Mouse (Mus musculus): ENCODE data around the gene Inpp5d. TPM values are rescaled to one million over a fixed set of nuclear protein-coding genes. Genes with fewer than 3 reads are reported as not detected.

The Inpp5d gene
- total RNA-seq (2021): 10 to 100 TPM; 14.9 to 15.3 TPM
- long read RNA-seq, experiment 1, full-length matches to known transcripts: 3 of 10 reads
- long read RNA-seq, experiment 1, partial matches to known transcripts: 5 of 10 reads
- long read RNA-seq, experiment 1, other reads (novel, unspliced or antisense): 2 of 10 reads
- long read RNA-seq, experiment 2: 0 reads

- no peak for DNase-seq (ENCODE audit: low spot score in 2 of 2)
Observed at GRCm38 (mm10) chr1:87620211-87620668, at the start of gene Inpp5d. Gene Inpp5d, plus strand, starts transcription at chr1:87620312.

DNA sequence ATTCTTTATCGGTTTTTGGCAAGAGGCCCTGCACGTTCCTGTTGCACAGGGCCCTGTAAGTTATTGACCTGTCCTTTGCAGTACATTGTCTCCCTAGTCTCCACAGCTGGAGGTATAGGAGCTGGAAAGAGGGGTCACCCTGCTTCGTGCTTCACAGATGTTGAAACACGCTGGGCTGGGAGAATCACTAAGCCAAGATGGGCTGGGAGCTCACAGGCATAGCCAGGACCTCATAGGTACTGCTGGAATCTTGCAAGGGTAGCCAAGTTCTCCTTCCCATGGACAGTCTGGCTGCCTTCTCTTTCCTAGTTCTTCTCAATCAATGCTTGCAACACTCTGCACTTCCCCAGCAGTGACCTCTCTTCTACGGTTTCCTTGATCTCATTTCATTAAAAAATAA, 46.9 kb upstream of the Inpp5d start:
- no peak for DNase-seq (ENCODE audit: low spot score in 2 of 2)

DNA sequence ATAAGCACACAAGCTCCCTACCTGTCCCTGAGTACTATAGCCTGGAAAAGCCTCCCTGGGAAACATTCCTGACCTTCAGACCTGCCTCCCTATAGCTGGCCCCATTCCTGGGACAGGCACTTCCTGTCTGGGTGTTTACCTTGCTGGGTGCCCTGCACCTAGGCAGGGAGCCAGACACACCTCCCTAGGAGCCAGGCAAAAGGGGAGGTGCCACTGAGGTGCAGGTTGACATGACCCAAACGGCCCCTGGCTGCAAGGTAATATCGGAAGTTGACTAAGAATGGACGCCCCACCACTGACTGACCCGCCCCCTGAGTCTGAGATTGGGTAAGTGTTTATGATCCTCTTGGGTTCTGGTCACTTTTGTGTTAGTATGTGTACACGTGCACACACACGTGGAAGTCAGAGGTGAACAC, 46.3 kb upstream of the Inpp5d start, which contains the start of gene Ngef:
Gene Ngef, minus strand, starts transcription at position 71 of the 416 bp plus-strand sequence.
- DNase-seq (ENCODE audit: low spot score in 2 of 2): no peak

- DNase-seq (ENCODE audit: low spot score in 2 of 2): no peak
Observed at GRCm38 (mm10) chr1:87574353-87574752, 45.8 kb upstream of the Inpp5d start.

- DNase-seq (ENCODE audit: low spot score in 2 of 2): peak in 1 of 2 experiments; percentile 35
Observed at GRCm38 (mm10) chr1:87574785-87575184, 45.3 kb upstream of the Inpp5d start.

GRCm38 (mm10) chr1:87578965-87579364, 41.1 kb upstream of the Inpp5d start:
- DNase-seq (ENCODE audit: low spot score in 2 of 2): no peak

- DNase-seq (ENCODE audit: low spot score in 2 of 2): no peak
Observed at GRCm38 (mm10) chr1:87580824-87581223, 39.3 kb upstream of the Inpp5d start.

DNA sequence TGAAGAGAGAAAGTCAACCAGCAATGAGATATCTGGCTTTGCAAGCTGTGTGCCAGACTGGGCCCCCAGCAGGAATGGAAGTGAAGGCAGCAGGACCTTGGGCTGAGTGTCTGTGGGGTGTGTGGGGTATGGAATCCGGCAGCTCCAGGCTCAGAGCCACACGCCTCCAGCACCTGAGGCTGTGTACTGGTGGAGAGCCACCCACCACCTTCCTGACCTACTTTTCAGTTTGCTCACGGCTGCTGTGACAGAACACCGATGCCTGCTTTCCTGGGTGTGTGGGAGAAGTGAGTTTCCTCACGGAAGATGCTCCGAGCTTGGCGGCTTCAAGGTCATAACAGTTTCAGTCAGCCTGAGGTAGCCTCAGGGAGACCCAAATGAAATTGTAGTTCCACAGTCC, 30.9 kb upstream of the Inpp5d start:
- peak; percentile 66 to 79 for DNase-seq (ENCODE audit: low spot score in 2 of 2)

- no peak for DNase-seq (ENCODE audit: low spot score in 2 of 2)
Observed at GRCm38 (mm10) chr1:87589980-87590379, 30.1 kb upstream of the Inpp5d start.

GRCm38 (mm10) chr1:87594261-87594660, 25.9 kb upstream of the Inpp5d start:
- peak; percentile 51 to 71 for DNase-seq (ENCODE audit: low spot score in 2 of 2)

DNA sequence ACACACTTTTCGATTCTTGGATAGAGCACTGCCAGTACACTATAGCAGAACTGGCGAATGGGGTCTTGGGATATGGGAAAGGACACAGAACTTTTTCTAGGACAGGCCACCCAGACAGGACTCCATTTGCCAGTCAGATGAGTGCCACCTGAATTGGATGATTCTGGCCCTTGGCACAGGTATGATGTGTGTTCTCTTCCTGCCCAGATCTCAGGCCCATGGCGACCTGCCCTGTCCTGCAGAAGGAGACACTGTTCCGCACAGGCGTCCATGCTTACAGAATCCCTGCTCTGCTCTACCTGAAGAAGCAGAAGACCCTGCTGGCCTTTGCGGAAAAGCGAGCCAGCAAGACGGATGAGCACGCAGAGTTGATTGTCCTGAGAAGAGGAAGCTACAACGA, 25.4 kb upstream of the Inpp5d start:
- DNase-seq (ENCODE audit: low spot score in 2 of 2): no peak

GRCm38 (mm10) chr1:87600533-87600932, 19.6 kb upstream of the Inpp5d start:
- DNase-seq (ENCODE audit: low spot score in 2 of 2): no peak

- no peak for DNase-seq (ENCODE audit: low spot score in 2 of 2)
Observed at GRCm38 (mm10) chr1:87601801-87602200, 18.3 kb upstream of the Inpp5d start.

- peak; percentile 59 to 68 for DNase-seq (ENCODE audit: low spot score in 2 of 2)
Observed at GRCm38 (mm10) chr1:87603389-87603788, 16.7 kb upstream of the Inpp5d start.

DNA sequence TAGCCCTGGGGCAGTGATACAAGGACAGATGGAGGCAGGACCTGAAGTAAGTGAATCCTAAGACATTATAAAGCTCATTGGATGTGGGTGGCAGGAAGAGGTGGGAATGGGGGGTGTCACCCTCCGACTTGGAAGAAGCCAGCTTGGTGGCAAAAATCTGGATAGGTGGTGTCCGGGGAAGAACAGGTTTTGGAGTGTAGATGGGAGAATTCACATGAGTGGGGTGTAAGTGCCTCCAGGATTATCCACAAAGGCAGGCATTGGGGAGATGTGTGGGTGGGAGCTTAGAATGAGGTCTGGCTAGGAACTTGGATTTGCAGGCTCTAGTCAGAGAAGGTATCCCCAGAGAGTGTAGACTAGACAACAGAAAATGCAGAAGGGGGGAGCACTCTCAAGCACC, 14.8 kb upstream of the Inpp5d start:
- peak; percentile 55 to 56 for DNase-seq (ENCODE audit: low spot score in 2 of 2)

DNA sequence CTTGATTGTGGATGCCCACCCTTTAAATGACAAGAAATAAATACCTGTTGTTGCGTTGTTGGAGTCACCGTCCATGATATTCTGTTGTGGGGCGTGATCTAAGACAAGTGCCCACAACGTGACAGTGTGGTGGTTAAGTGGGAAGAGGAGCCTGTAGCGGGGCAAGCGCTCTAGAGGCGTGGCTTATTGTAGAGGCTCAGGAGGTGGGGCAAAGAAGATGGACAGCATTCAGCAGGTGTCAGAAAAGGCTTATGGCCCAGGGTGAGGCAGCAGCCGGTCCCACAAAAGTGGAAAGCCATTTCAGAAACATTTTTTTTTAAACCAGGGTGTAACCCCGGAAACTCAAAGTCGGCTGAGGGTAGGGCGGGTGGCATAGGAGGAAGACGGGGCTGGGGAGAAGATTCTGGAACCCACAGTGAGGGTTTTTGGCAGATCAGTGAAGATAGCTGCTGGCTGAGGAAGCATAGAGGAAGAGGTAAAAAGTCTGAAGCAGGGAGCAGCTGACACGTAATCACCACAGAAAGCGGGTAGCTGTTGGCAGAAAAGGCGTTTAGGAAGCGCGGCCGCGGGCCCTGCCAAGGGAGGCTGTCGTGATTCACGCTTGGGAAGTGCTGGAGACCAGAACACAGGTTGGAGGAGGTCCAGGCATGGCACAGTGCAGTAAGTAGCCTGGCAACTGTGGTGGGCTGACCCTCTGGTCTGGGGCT, 12.6 kb upstream of the Inpp5d start:
- peak; percentile 79 to 83 for DNase-seq (ENCODE audit: low spot score in 2 of 2)

DNA sequence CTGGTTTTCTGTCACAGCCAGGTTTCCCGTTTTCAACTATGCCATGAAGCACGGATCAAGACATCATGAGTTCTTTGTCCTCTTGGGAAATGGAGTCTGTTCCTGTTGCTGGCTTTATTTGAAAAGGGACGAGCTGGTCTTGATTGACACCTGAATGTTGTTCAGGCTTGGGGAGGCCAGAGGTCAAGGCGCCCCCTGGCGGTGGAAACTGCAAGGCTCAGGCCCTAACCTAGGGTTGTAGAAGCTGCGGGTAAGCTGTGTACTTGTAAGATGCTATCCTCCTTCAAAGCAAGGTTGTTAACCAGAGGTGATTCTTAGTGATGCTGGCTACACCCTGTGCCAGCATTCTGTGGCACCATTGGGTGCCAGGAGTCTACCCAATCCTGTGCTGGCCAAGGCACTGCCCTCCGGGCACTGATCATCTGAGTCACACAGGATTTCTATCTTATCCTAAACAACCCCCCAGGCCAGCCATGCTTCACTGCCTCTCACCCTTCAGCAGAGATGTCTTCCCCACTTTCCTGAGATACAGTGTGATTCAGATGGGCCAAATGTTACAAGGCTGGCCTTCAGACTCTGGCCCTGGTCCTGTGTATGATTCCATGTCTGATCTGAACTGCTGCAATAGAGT, 11.6 kb upstream of the Inpp5d start:
- peak in 1 of 2 experiments; percentile 41 for DNase-seq (ENCODE audit: low spot score in 2 of 2)

- no peak for DNase-seq (ENCODE audit: low spot score in 2 of 2)
Observed at GRCm38 (mm10) chr1:87614576-87615295, 5.4 kb upstream of the Inpp5d start.

- DNase-seq (ENCODE audit: low spot score in 2 of 2): no peak
Observed at GRCm38 (mm10) chr1:87620693-87621092, 581 bp downstream of the Inpp5d start.

DNA sequence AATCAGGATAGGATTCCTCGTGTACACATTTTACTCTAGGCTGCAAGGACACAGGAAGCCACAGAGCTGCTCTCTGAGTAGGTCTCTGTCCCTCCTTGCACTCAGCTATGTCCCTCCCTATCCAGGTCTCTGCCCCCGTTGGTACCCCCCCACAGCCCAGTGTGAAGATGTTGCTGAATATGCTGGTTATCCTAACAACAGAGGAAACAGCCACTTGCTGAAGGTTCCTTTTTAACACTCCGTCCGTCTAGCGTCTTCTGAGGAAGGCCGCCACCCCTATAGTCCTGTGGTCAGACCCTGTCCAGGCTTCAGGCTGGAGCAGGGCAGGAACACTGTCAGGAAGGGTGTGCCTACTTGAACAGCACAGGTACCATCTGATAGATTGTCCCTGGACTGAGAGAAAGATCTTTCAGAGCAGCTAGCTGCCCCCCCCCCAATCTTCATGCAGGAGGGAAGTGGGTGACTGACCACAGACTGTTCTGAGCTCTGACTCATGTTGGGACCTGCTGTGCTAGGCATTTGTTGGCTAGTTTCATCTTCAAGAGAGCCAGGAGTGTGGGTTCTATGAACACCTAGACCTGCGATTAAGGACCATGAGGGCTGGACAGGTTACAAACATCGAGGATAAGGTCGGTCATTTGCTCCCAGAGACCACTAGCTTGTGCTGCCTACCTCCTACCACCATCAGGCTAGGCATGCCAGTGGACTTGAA, 1.2 kb downstream of the Inpp5d start:
- no peak for DNase-seq (ENCODE audit: low spot score in 2 of 2)

DNA sequence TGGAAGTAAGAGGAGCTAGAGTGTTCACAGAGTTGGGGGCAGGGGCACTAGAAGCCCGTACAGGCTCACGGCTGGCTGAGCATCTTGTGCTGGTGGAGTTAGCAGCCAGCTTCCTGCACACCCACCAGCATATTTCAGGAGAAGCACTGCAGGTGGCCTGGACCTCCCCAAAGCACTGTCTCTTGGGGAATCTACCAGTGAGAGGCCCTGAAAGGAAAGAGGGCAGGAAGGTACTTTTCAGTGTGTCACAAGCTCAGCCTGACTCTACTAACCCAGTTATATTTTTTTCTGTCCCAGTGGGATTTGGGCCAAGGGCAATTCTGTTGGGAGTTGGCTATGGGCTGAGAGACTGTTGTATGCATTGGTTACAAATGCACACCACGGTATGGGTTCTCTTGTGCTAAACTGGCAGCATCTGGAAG, 1.8 kb downstream of the Inpp5d start:
- DNase-seq (ENCODE audit: low spot score in 2 of 2): peak; percentile 48 to 50

All from left cerebral cortex, adult 18-20 months (tissue).